8 mouse cellular contexts compared by ENCODE assay signal in the genomic region with DNA sequence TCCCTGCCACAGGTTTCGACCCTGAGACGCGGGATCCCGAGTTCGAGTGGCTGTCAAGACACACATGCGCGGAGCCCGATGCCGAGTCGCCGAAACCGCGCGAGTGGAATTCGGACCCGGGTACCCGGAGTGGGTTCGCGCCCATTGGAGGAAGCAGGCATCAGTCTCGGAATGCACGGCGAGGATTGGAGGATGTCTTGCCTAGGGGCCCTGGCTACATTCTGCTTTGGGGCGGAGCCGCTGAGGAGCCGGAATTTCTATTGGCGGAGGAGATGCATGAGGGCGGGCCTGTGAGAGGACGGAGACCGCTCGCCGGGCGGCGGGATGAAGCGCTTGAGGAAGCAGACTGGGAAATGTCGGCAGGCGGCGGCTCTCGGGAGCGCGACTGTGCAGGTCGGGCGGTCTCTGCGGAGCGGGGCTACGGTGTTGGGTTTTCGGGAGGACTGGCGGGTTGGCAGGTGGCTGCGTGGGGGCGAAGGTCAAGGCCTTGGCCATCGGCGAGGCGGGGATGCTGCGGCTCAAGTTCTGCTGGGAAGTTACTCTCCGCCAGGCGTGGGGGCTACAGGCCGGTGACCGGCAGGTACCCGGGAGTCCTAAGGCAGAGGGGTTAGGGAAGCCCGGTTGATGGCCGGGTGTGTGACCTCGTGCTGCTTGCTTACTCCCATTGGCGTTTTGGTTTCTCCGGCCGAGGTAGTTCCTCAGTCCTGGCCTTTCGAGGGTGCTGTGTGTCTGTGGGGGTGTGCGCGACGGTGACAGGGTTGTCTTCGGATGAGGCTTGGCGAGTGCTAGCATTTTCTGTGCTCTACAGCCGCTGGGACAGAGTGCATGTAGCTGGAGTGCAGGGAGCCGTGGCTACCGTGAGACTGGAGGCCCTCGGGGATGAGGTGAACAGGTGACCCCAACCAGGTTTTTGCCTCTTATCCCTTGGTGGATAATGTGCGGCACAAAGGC. TPM values are rescaled to one million over a fixed set of nuclear protein-coding genes. Genes with fewer than 3 reads are reported as not detected.
DNase-seq lines count a peak whose midpoint lies in the region; ATAC-seq lines count a peak whose summit lies in the region.

No protein-coding gene starts in this region.

- peak; percentile 99 for DNase-seq in ZHBTc4 (ENCODE audit: low read depth, low spot score)
- DNase-seq in gastrocnemius, adult 8-10 months (ENCODE audit: low spot score in 2 of 2): peak; percentile 95 to 97
- DNase-seq in hindlimb bud, embryonic 11.5 days (ENCODE audit: extremely low spot score, low read depth, low spot score): peak; percentile 89
- DNase-seq in left cerebral cortex, adult 8-10 months (ENCODE audit: low spot score in 2 of 2): peak; percentile 96 to 98
- DNase-seq in right cerebral cortex, postnatal 10 days (ENCODE audit: low spot score in 2 of 2): peak; percentile 99
- DNase-seq in urinary bladder, postnatal 25 days (ENCODE audit: low spot score): peak; percentile 96

- no peaks in the 10 kb centered on the region for H3K27me3 ChIP-seq in megakaryocyte, embryonic 14.5 days (replicated peaks)

- H3K4me1 ChIP-seq in megakaryocyte, embryonic 14.5 days: peaks cover 84% of the 10 kb centered on the region

- peak overlapping the region; percentile 92 for H3K4me3 ChIP-seq in megakaryocyte, embryonic 14.5 days (replicated peaks)

- peak; percentile 89 for ATAC-seq in common myeloid progenitor, adult 5-6 weeks (replicated peaks; ENCODE audit: low read depth, poor library complexity, severe bottlenecking)

- no peaks in the 10 kb centered on the region for H3K9me3 ChIP-seq in megakaryocyte, embryonic 14.5 days

- peaks cover 31% of the 10 kb centered on the region for H3K36me3 ChIP-seq in megakaryocyte, embryonic 14.5 days (replicated peaks; ENCODE audit: low read length)

RNA-seq across cellular contexts. Expression of a gene that starts 9.9 kb away (rescaled TPM):
- total RNA-seq in common myeloid progenitor, adult 5-6 weeks (2017): 32.2 and 50.2 TPM in 2 replicates
- total RNA-seq in gastrocnemius, adult 8-10 months (2022): 10 to 100 TPM in 1 of 4 experiments, 1 to 10 TPM in 3; 6.0 to 10.8 (median 6.3) TPM
- total RNA-seq in left cerebral cortex, adult 8-10 months (2022): 10 to 100 TPM; 37.0 to 47.9 (median 44.4) TPM
- 5.7 and 22.3 TPM in 2 replicates for polyA plus RNA-seq in megakaryocyte, embryonic 14.5 days (2012; ENCODE audit: insufficient read depth, low replicate concordance)

RNA-seq across cellular contexts. Expression of a gene that starts 37.0 kb away (rescaled TPM):
- 162 and 189 TPM in 2 replicates for total RNA-seq in common myeloid progenitor, adult 5-6 weeks (2017)
- 10 to 100 TPM in 2 of 4 experiments, 1 to 10 TPM in 2; 9.5 to 12.8 (median 10.2) TPM for total RNA-seq in gastrocnemius, adult 8-10 months (2022)
- total RNA-seq in left cerebral cortex, adult 8-10 months (2022): 10 to 100 TPM; 32.4 to 39.9 (median 35.4) TPM
- polyA plus RNA-seq in megakaryocyte, embryonic 14.5 days (2012; ENCODE audit: insufficient read depth, low replicate concordance): 2.2 and 29.0 TPM in 2 replicates

RNA-seq across cellular contexts. Expression of a gene that starts 50.3 kb away (rescaled TPM):
- 26.1 and 35.9 TPM in 2 replicates for total RNA-seq in common myeloid progenitor, adult 5-6 weeks (2017)
- 10 to 100 TPM; 12.9 to 16.0 (median 15.0) TPM for total RNA-seq in gastrocnemius, adult 8-10 months (2022)
- total RNA-seq in left cerebral cortex, adult 8-10 months (2022): 10 to 100 TPM; 22.0 to 29.3 (median 25.0) TPM
- polyA plus RNA-seq in megakaryocyte, embryonic 14.5 days (2012; ENCODE audit: insufficient read depth, low replicate concordance): 15.2 and 34.3 TPM in 2 replicates

RNA-seq across cellular contexts. Expression of a gene that starts 51.1 kb away (rescaled TPM):
- 4.1 and 5.3 TPM in 2 replicates for total RNA-seq in common myeloid progenitor, adult 5-6 weeks (2017)
- total RNA-seq in gastrocnemius, adult 8-10 months (2022): 100 to 1,000 TPM; 240 to 437 (median 328) TPM
- 1 to 10 TPM; 1.4 to 3.1 (median 1.7) TPM for total RNA-seq in left cerebral cortex, adult 8-10 months (2022)
- polyA plus RNA-seq in megakaryocyte, embryonic 14.5 days (2012; ENCODE audit: insufficient read depth, low replicate concordance): 122 and 166 TPM in 2 replicates

RNA-seq across cellular contexts. Expression of a gene that starts 58.2 kb away (rescaled TPM):
- total RNA-seq in common myeloid progenitor, adult 5-6 weeks (2017): 86.8 and 98.8 TPM in 2 replicates
- 10 to 100 TPM; 14.0 to 20.8 (median 18.7) TPM for total RNA-seq in gastrocnemius, adult 8-10 months (2022)
- total RNA-seq in left cerebral cortex, adult 8-10 months (2022): 10 to 100 TPM; 13.2 to 16.9 (median 16.3) TPM
- 2.9 and 13.8 TPM in 2 replicates for polyA plus RNA-seq in megakaryocyte, embryonic 14.5 days (2012; ENCODE audit: insufficient read depth, low replicate concordance)

Comparison
In these comparisons a context has a peak if more than half of its experiments do, and no peak if none do; other contexts are left out.
1. Peak in every context shown above with its lines: DNase-seq, ATAC-seq and H3K4me3 ChIP-seq.